Mouse (Mus musculus): ENCODE results near the gene Btbd9.

GRCm38 (mm10) chr17:30304766-30305165, 271.5 kb downstream of the Btbd9 start:
- no peak for TF ChIP-seq MAX (IDR thresholded peaks at IDR 0.05)
- no peak for TF ChIP-seq CTCF (IDR thresholded peaks at IDR 0.05; ENCODE audit: control insufficient read depth, insufficient read depth, insufficient read length)

All from C2C12 (cell line).